Mouse (Mus musculus) cerebellum, postnatal 14 days (tissue): ENCODE data around the gene Mup22.
"Not testable (repeated sequence)": the region's sequence is repeated elsewhere in the genome, so short reads cannot be mapped to it uniquely, and the experiment has no call there.

ENCODE experiments used
- DNase-seq, 2 experiments: peaks; one replicate each; pipeline ENCODE4 v3.0.0; 2021; ENCODE audit warnings: mixed read lengths in 2 of 2

Mup22 gene

DNA sequence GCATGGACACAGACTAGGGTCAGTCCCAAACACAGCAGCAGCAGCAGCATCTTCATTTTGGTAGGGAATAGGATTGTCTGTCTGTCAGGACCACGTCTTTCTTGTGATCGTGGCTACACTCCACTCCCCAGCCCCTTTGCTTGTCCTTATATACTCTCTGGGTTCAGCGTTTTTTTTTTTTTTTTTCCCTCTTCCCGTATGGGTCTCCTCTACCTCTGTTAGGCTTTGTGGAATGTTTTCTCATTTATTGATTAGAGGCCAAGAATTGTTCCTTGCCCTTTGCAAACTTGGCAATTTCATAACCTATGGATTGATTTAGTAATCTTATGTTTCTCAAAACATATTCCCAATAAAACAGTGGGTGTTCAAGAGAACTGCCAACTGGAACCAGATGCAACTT is at the start of gene Mup22:
TSS of gene Mup22 (minus strand) at position 101 of the 400 bp plus-strand sequence.
- not testable (repeated sequence) for DNase-seq

GRCm38 (mm10) chr4:60840889-60841288 is 19.6 kb upstream of the Mup22 start:
- not testable (repeated sequence) for DNase-seq
